Mouse (Mus musculus): ENCODE measurements at regions not wholly inside any gene's neighbourhood (a gene's known extent, or its start where the extent isn't known, plus 50 kb on each side); places are given as distances from the start of the nearest gene placed in this dataset.
"Not testable (repeated sequence)": the region's sequence is repeated elsewhere in the genome, so short reads cannot be mapped to it uniquely, and the experiment has no call there.

DNA sequence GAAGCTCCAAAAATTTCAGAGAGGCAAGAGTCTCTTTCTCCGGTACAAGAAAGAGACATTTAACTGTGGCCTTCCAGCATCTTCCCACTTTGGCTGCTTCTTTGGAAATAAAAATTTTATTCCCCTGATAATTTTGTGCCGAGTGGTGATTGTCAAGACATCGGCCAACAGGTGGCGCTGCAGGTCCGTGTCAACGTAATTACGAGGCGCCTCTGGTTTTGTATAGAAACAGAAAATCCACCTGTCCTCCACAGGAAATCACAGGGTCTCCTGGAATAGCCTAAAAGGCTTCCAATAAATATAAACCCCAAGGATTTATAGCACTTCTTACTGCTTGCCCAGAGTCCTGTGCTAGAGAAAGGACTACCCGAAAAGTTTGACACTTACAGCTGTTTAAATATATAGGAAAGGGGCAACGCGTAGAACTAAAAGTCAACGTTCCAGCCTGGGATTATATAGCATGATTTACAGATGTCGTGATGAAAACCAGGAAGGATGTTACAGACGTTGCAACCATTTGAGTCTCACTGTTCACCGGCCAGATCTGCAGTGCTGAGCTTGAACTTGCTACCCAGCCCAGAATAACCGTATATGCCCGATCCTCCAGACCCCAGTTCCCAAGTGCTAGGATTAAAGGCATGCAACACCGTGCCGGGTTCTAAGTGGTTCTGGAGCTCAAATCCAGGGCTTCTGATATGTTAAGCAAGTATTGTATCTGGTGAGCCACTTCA is 251.3 kb upstream of the Tgfbr2 start:
- DNase-seq (ENCODE audit: low spot score) = peak; percentile 66

DNA sequence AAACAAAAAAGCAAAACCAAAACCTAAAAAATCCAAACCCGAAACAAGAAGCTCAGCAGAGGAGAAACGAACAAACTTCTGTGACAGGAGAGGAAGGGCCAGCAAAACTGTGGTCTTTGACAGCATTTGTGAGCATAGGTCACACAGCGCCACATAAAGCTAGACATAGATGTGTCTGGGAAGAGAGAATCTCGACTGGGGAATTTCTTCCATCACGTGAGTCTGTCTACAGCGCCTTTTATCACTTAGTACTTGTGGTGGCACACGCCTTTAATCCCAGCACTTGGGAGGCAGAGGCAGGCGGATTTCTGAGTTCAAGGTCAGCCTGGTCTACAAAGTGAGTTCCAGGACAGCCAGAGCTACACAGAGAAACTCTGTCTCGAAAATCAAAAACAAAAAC is 250.2 kb upstream of the Tgfbr2 start:
- not testable (repeated sequence) for DNase-seq (ENCODE audit: low spot score)

GRCm38 (mm10) chr9:116415021-116415420 is 239.9 kb upstream of the Tgfbr2 start:
- DNase-seq (ENCODE audit: low spot score) = no peak

DNA sequence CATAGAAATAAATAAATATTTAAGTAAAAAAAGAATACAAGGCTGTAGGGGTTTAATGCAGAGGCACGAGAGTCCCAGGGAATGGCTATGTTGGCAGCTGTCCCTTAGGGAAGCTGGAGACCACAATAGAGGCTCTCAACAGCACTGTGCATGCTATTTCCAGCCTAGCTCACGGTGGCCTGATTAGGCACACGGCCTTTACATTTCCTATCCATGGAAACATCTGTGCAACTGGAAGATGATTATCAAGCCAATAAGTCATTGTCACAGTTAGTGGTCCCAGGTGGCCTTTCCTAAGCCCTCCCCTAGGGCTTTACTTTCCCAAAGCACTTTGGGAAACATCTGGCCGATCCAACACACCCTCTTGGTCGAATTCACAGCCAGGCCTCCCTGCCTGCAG is 235.9 kb upstream of the Tgfbr2 start:
- DNase-seq (ENCODE audit: low spot score) = no peak

DNA sequence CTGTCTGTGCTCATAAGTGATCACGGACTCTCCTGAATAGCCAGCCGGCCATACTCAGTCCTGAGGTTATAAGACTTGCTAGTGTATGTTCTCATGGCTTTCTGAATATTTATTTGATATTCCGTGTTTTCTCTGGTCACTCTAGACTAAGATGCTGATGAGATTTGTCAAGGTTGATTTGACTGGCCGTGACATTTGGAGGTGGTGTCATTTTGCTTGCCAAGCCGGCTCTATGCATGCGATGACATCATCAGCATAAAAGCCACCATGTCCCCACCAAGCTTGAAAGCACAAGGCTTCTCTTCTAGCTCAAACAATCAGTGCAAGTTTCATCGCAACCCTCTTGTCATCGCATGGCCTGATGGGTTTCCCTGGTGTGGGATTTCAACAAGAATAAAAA is 235.3 kb upstream of the Tgfbr2 start:
- no peak for DNase-seq (ENCODE audit: low spot score)

DNA sequence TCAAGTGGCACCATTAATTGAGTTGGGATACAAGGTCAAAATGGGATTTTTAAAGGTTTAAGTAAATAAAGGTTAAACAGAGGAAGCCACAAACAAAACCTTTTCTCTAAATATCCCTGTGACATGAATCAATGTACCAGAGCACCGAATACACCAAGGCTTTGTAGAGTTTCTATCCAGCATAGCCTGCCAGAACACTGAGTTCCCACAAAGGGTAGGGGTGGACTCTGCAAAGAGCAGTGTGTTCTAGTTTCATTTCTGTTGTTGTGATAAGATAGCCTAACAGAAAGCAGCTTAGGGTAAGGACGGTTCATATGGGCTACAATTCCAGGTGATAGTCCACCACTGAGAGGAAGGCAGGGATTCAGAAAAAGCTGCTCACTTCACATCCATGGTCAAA is 233.0 kb upstream of the Tgfbr2 start:
- peak; percentile 15 for DNase-seq (ENCODE audit: low spot score)

GRCm38 (mm10) chr9:116405051-116405450 is 229.9 kb upstream of the Tgfbr2 start:
- no peak for DNase-seq (ENCODE audit: low spot score)

GRCm38 (mm10) chr9:116401821-116402220 is 226.7 kb upstream of the Tgfbr2 start:
- no peak for DNase-seq (ENCODE audit: low spot score)

DNA sequence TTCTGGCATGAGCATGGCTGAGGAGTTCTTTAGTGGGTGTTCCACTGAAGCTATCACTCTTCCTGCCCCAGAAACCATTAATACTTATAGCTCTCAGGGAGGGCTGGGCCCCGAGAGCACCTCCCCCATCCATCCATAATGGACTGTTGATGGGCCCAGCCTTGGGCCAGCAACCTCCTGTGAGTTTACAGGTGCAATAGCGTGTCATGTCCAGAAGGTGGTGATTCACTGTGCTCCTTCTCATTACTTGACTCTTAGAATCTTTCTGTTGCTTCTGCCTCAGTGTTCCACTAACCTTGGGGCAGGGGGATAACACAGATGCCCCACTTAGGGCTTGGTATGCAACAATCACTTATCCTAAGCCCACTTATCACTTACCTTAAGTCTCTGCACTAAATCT is 225.1 kb upstream of the Tgfbr2 start:
- DNase-seq (ENCODE audit: low spot score) = no peak

DNA sequence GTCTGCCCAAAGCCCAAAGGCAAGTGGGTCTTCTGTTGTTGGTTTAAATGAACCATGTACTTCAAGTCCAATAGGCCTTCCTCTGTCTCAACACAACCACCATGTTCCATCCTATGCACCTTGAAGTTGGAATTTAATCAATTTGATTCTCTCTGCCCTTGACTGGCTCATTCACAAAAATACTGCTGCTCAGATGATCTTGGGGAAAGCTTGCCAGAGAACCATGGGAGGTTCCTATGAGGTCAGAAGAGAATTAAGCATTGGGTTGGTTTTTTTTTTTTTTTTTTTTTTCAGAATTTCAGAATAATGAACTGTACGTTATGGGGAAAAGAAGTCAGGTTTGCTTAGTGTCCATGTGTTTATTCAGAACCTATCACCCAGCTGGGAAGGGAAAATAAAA is 224.1 kb upstream of the Tgfbr2 start:
- no peak for DNase-seq (ENCODE audit: low spot score)

DNA sequence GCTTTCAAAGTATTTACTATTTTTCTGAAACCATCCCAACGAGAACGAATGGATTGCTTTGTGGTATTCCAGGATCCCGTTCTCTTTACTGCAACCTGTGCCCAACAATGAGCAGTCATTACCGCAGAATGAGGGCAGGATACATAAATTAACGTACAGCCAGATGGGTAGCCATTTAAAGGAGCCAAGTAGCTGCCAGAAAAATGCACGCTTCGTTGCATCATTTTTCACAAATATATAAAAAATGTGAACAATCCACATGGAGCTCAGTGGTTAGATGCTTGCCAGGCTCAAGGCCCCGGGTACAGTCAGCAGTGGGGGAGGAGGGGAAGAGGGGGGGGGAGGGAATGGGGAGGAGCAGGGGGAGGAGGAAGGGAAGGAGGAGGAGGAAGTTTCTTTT is 217.1 kb upstream of the Tgfbr2 start:
- DNase-seq (ENCODE audit: low spot score) = no peak

GRCm38 (mm10) chr9:116389781-116390180 is 214.6 kb upstream of the Tgfbr2 start:
- DNase-seq (ENCODE audit: low spot score) = no peak

- DNase-seq (ENCODE audit: low spot score) = no peak
Measured at GRCm38 (mm10) chr9:116388863-116389262, 213.7 kb upstream of the Tgfbr2 start.

- no peak for DNase-seq (ENCODE audit: low spot score)
Measured at GRCm38 (mm10) chr9:116388025-116388424, 212.9 kb upstream of the Tgfbr2 start.

- DNase-seq (ENCODE audit: low spot score) = peak; percentile 53
Measured at GRCm38 (mm10) chr9:116384176-116385076, 209.3 kb upstream of the Tgfbr2 start.

GRCm38 (mm10) chr9:116383411-116384101 is 208.4 kb upstream of the Tgfbr2 start:
- no peak for DNase-seq (ENCODE audit: low spot score)

- DNase-seq (ENCODE audit: low spot score) = no peak
Measured at GRCm38 (mm10) chr9:116377706-116378105, 202.5 kb upstream of the Tgfbr2 start.

DNA sequence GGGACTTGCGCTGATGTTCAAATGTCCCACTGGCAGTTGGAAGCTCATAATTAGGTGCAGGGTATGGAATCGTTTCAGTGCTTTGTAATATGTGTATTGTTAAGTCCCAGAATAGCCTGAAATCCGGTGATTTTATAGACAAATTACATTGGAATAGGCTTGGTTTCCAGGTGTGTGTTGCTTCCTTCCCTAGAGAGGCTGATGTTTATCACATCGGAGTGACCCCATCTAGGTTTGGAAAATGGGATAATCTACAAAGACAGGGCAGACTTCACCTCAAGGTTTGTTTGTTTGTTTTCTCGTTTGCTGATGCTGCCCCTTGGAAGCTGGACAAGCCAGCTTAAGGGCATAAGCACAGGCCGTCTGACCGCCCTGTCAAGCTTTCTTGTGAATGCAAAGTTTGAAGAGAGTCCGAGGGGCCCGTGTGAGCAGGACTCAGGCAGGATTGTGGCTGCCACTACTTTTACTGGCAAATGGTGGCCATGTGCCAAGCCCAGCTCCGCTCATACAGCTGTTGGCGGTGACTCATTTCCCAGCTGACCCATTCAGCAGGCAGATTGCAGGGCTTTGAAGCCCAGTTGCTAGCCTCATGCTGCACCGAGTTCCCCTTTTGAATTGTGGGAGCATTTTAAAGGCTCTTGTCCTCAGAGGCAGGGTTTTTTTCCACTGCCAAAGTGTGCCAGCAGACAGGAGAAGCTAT is 200.6 kb upstream of the Tgfbr2 start:
- peak; percentile 9 for DNase-seq (ENCODE audit: low spot score)

DNA sequence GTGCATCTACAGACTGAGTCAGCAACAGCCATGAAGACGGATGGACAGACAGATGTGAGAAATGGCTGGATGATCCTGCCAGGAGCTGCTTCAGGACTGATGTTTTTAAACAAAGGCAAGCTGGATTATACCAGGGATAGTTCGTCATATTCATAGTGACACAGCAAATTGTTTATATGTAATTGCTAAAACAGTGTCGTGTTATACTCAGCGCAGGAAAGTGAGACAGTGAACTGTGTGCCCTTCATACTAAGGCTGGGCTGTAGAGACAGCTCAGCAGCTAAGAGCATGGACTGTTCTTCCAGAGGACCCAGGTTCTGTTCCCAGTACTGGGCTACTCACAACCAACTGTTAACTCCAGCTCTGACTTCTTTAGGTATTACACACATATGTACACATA is 199.2 kb upstream of the Tgfbr2 start:
- no peak for DNase-seq (ENCODE audit: low spot score)

GRCm38 (mm10) chr9:116373396-116373795 is 198.2 kb upstream of the Tgfbr2 start:
- no peak for DNase-seq (ENCODE audit: low spot score)

- DNase-seq (ENCODE audit: low spot score) = no peak
Measured at GRCm38 (mm10) chr9:116369059-116369718, 194.0 kb upstream of the Tgfbr2 start.

DNA sequence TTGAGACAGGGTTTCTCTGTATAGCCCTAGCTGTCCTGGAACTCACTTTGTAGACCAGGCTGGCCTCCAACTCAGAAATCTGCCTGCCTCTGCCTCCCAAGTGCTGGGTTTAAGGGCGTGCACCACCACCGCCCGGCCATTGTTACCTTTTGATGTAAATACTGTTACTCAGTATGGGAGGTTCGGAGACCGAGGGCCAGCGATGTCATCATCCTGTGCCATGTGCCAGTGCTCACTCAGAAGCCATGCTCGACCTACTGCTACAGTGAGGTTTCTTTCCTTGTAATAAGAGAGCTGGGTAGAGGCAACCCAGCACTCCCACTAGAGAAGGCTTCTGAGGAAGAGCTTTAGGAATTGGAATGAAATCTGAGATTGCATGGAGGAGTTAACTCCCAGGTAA is 191.6 kb upstream of the Tgfbr2 start:
- DNase-seq (ENCODE audit: low spot score) = no peak

Measured in testis, postnatal 14 days (tissue).